ENCODE assay signal across 25 mouse cellular contexts in genomic region chr7:46517158-46517557, GRCm38 (mm10).
"Had no signal": no experiment of that assay in that cellular context is flagged by ENCODE, and none has a peak within 500 bp of the region (broad histone marks: within the 10 kb centered on the region; RNA-seq: fewer than 3 reads in every experiment).

No protein-coding gene starts in this region.

- H3K27me3 ChIP-seq: heart, embryonic 12.5 days; hindbrain, embryonic 12.5 days; intestine, embryonic 15.5 days; limb, embryonic 12.5 days had no signal

- H3K4me1 ChIP-seq: heart, embryonic 12.5 days; hindbrain, embryonic 10.5 days; hindbrain, embryonic 12.5 days; intestine, embryonic 15.5 days; limb, embryonic 10.5 days had no signal

- H3K4me3 ChIP-seq: gastrocnemius, adult 2 months; heart, embryonic 10.5 days; heart, embryonic 12.5 days; hindbrain, embryonic 10.5 days; hindbrain, embryonic 12.5 days; intestine, embryonic 15.5 days; layer of hippocampus, adult 2 months; left cerebral cortex, adult 2 months; limb, embryonic 10.5 days; limb, embryonic 12.5 days had no signal

- H3K9me3 ChIP-seq: heart, embryonic 10.5 days; heart, embryonic 12.5 days; hindbrain, embryonic 10.5 days; hindbrain, embryonic 12.5 days; intestine, embryonic 15.5 days; limb, embryonic 10.5 days; limb, embryonic 12.5 days had no signal

- H3K4me2 ChIP-seq: heart, embryonic 12.5 days; hindbrain, embryonic 12.5 days; hindbrain, embryonic 14.5 days; intestine, embryonic 15.5 days; limb, embryonic 12.5 days had no signal

- H3K27ac ChIP-seq: gastrocnemius, adult 2 months; heart, embryonic 10.5 days; hindbrain, embryonic 10.5 days; hindbrain, embryonic 12.5 days; hindbrain, embryonic 14.5 days; intestine, embryonic 15.5 days; layer of hippocampus, adult 2 months; left cerebral cortex, adult 2 months; limb, embryonic 10.5 days; limb, embryonic 12.5 days had no signal

- H3K9ac ChIP-seq: heart, embryonic 12.5 days; hindbrain, embryonic 12.5 days; hindbrain, embryonic 14.5 days; intestine, embryonic 15.5 days; limb, embryonic 12.5 days had no signal

- H3K36me3 ChIP-seq: heart, embryonic 10.5 days; heart, embryonic 12.5 days; hindbrain, embryonic 12.5 days; intestine, embryonic 15.5 days; limb, embryonic 10.5 days; limb, embryonic 12.5 days had no signal

- ATAC-seq: hindbrain, embryonic 16.5 days; inflammation-experienced regulatory T-cells, adult 6 months; intestine, embryonic 15.5 days; intestine, postnatal 0 days had no signal

- DNase-seq: gastrocnemius, adult 2 months; gastrocnemius, postnatal 10 days; gastrocnemius, postnatal 25 days; heart, adult 18-20 months; heart, postnatal 10 days; heart, postnatal 4 days; kidney, adult 18-20 months; kidney, adult 8-10 months; kidney, postnatal 10 days; kidney, postnatal 25 days; kidney, postnatal 4 days; liver had no signal
